Mouse (Mus musculus) intestine, embryonic 14.5 days (tissue): ENCODE measurements around the gene Slc9a9. TPM values are rescaled to one million over a fixed set of nuclear protein-coding genes. Genes with fewer than 3 reads are reported as not detected.

Experiments
- ATAC-seq: fragments of 200-750 bp; cut with Nextera tagmentation; replicated peaks from 2 replicates; pipeline ENCODE4 v1.8.0; 2017; ENCODE audit warnings: low read depth, moderate number of reproducible peaks, moderate TSS enrichment, moderate library complexity; ENCODE audit not compliant: low FRiP score, low TSS enrichment
- DNase-seq: peaks from one replicate; pipeline ENCODE4 v3.0.0-alpha.2; 2018; ENCODE audit warnings: low spot score
- H3K27ac ChIP-seq: fragments of 300-500 bp; sonication (generic); 2 replicates; pipeline ENCODE4 v1.5.1; 2014; ENCODE audit warnings: low read depth, mild to moderate bottlenecking, control low read depth
- H3K27me3 ChIP-seq: fragments of 300-500 bp; sonication (generic); replicated peaks from 2 replicates; pipeline ENCODE4 v1.6.1; 2014; ENCODE audit warnings: low read length, control low read depth; ENCODE audit not compliant: control insufficient read depth, insufficient read depth
- H3K36me3 ChIP-seq: fragments of 300-500 bp; sonication (generic); 2 replicates; pipeline ENCODE4 v1.6.1; 2014; ENCODE audit warnings: low read length, control low read depth; ENCODE audit not compliant: control insufficient read depth, insufficient read depth
- H3K4me1 ChIP-seq: fragments of 300-500 bp; sonication (generic); replicated peaks from 2 replicates; pipeline ENCODE4 v1.6.1; 2014; ENCODE audit warnings: low read length, control low read depth, mixed read lengths; ENCODE audit not compliant: control insufficient read depth, insufficient read depth
- H3K4me2 ChIP-seq: fragments of 300-500 bp; sonication (generic); 2 replicates; pipeline ENCODE4 v1.6.1; 2014; ENCODE audit warnings: low read length
- H3K4me3 ChIP-seq: fragments of 300-500 bp; sonication (generic); 2 replicates; pipeline ENCODE4 v1.5.1; 2014; ENCODE audit warnings: low read depth, low read length, control low read depth, mixed read lengths
- H3K9ac ChIP-seq: fragments of 300-500 bp; sonication (generic); 2 replicates; pipeline ENCODE4 v1.6.1; 2014; ENCODE audit warnings: mild to moderate bottlenecking, low read length
- H3K9me3 ChIP-seq: fragments of 300-500 bp; sonication (generic); 2 replicates; pipeline ENCODE4 v1.6.1; 2016; ENCODE audit warnings: low read length, control low read depth; ENCODE audit not compliant: control insufficient read depth
- WGBS: fragments of 180-500 bp; shearing (Covaris S2); extraction: QIAGEN DNeasy Blood & Tissue Kit; methylation state at CpG from one replicate; pipeline ENCODE4 v1.1.7; 2014; 5-methylcytosine and 5-hydroxymethylcytosine counted together
- polyA plus RNA-seq: library from polyadenylated mRNA; unstranded; fragments of >200 nt; fragmentation: Nextera tagmentation; extraction: Ambion mirVana; gene quantifications from 2 replicates; pipeline ENCODE4 v1.2.1, GENCODE M21; 2014

Slc9a9 gene
- polyA plus RNA-seq, 1 experiment from 2014 or later, result 2.9 TPM

- ATAC-seq (no peak), DNase-seq (no peak)
- H3K9me3 ChIP-seq, result no peaks in the 10 kb centered on the region
- no peaks in the 10 kb centered on the region for H3K4me1 ChIP-seq
- H3K27ac ChIP-seq, result no peak overlapping the region
- H3K27me3 ChIP-seq, result no peaks in the 10 kb centered on the region
- no peak overlapping the region for H3K4me2 ChIP-seq
- no peak overlapping the region for H3K9ac ChIP-seq
- 85% methylated on average over 1 of the region's 1 CpGs for WGBS
- no peaks in the 10 kb centered on the region for H3K36me3 ChIP-seq
- no peak overlapping the region for H3K4me3 ChIP-seq
Observed at GRCm38 (mm10) chr9:95111732-95112131, 442.0 kb downstream of the Slc9a9 start.

GRCm38 (mm10) chr9:95113157-95114135 lies 443.7 kb downstream of the Slc9a9 start:
- 57% methylated on average over 12 of the region's 12 CpGs for WGBS
- no peaks in the 10 kb centered on the region for H3K36me3 ChIP-seq
- H3K27me3 ChIP-seq, result no peaks in the 10 kb centered on the region
- H3K4me1 ChIP-seq, result no peaks in the 10 kb centered on the region
- no peaks in the 10 kb centered on the region for H3K9me3 ChIP-seq
- ATAC-seq (no peak), DNase-seq (no peak)
- no peak overlapping the region for H3K4me2 ChIP-seq
- no peak overlapping the region for H3K4me3 ChIP-seq
- no peak overlapping the region for H3K9ac ChIP-seq
- no peak overlapping the region for H3K27ac ChIP-seq

- WGBS, result 55% methylated on average over 4 of the region's 4 CpGs
- DNase-seq (no peak), ATAC-seq (no peak)
- H3K4me1 ChIP-seq, result peaks cover 4% of the 10 kb centered on the region
- no peak overlapping the region for H3K9ac ChIP-seq
- no peaks in the 10 kb centered on the region for H3K36me3 ChIP-seq
- no peaks in the 10 kb centered on the region for H3K9me3 ChIP-seq
- H3K4me2 ChIP-seq, result no peak overlapping the region
- H3K4me3 ChIP-seq, result no peak overlapping the region
- H3K27ac ChIP-seq, result no peak overlapping the region
- no peaks in the 10 kb centered on the region for H3K27me3 ChIP-seq
Observed at GRCm38 (mm10) chr9:95120062-95120461, 450.4 kb downstream of the Slc9a9 start.

- Histone ChIP-seq H3K9ac (no peak overlapping the region), H3K4me1 (peaks cover 4% of the 10 kb centered on the region), H3K4me2 (peak overlapping the region; percentile 30), H3K27ac (peak overlapping the region; percentile 43; the same call in 1 of the 2 replicates), H3K36me3 (no peaks in the 10 kb centered on the region), H3K9me3 (no peaks in the 10 kb centered on the region), H3K27me3 (no peaks in the 10 kb centered on the region), H3K4me3 (no peak overlapping the region)
- WGBS, result 17% methylated on average over 11 of the region's 11 CpGs
- DNase-seq, result peak; percentile 55
- 0 out of 2 replicates have a peak, but pooled peaks have one; percentile 53 for ATAC-seq
Observed at GRCm38 (mm10) chr9:95121151-95121835, 451.6 kb downstream of the Slc9a9 start.

GRCm38 (mm10) chr9:95125683-95126082 lies 456.0 kb downstream of the Slc9a9 start:
- no peak overlapping the region for H3K27ac ChIP-seq
- H3K4me1 ChIP-seq, result peaks cover under 1% of the 10 kb centered on the region; the same call in 1 of the 2 replicates
- ATAC-seq, result no peak
- H3K9me3 ChIP-seq, result no peaks in the 10 kb centered on the region
- no peak overlapping the region for H3K4me3 ChIP-seq
- WGBS, result 61% methylated on average over 1 of the region's 1 CpGs
- no peak overlapping the region for H3K4me2 ChIP-seq
- no peaks in the 10 kb centered on the region for H3K36me3 ChIP-seq
- DNase-seq, result no peak
- no peaks in the 10 kb centered on the region for H3K27me3 ChIP-seq
- H3K9ac ChIP-seq, result no peak overlapping the region

GRCm38 (mm10) chr9:95127774-95128173 lies 458.1 kb downstream of the Slc9a9 start:
- Histone ChIP-seq H3K4me1 (no peaks in the 10 kb centered on the region), H3K4me3 (no peak overlapping the region), H3K27ac (no peak overlapping the region), H3K4me2 (no peak overlapping the region), H3K36me3 (no peaks in the 10 kb centered on the region), H3K27me3 (no peaks in the 10 kb centered on the region), H3K9ac (no peak overlapping the region), H3K9me3 (no peaks in the 10 kb centered on the region)
- 69% methylated on average over 2 of the region's 2 CpGs for WGBS
- ATAC-seq (no peak), DNase-seq (no peak)

- Histone ChIP-seq H3K27ac (no peak overlapping the region), H3K4me2 (no peak overlapping the region), H3K27me3 (no peaks in the 10 kb centered on the region), H3K9me3 (no peaks in the 10 kb centered on the region), H3K4me1 (no peaks in the 10 kb centered on the region), H3K9ac (no peak overlapping the region), H3K4me3 (no peak overlapping the region), H3K36me3 (no peaks in the 10 kb centered on the region)
- DNase-seq, result no peak
- ATAC-seq, result no peak
- WGBS, result 72% methylated on average over 9 of the region's 10 CpGs
Observed at GRCm38 (mm10) chr9:95149206-95149729, 479.6 kb downstream of the Slc9a9 start.

GRCm38 (mm10) chr9:95150096-95150495 lies 480.4 kb downstream of the Slc9a9 start:
- DNase-seq, result no peak
- 49% methylated on average over 3 of the region's 3 CpGs for WGBS
- H3K27me3 ChIP-seq, result no peaks in the 10 kb centered on the region

More at GRCm38 (mm10) chr9:95150096-95150495, 480.4 kb downstream of the Slc9a9 start:
- no peak overlapping the region for H3K4me2 ChIP-seq
- no peak for ATAC-seq
- H3K36me3 ChIP-seq, result no peaks in the 10 kb centered on the region
- H3K4me1 ChIP-seq, result no peaks in the 10 kb centered on the region
- no peaks in the 10 kb centered on the region for H3K9me3 ChIP-seq
- no peak overlapping the region for H3K27ac ChIP-seq
- no peak overlapping the region for H3K9ac ChIP-seq
- no peak overlapping the region for H3K4me3 ChIP-seq
